Mouse (Mus musculus): Measurements from ENCODE around the gene Kank2. TPM values are rescaled to one million over a fixed set of nuclear protein-coding genes. Genes with fewer than 3 reads are reported as not detected.
A peak's percentile ranks its signal among the peaks of the same experiment; 100 is the strongest.
"Not testable (repeated sequence)": the region's sequence is repeated elsewhere in the genome, so short reads cannot be mapped to it uniquely, and the experiment has no call there.

Kank2 gene
- polyA plus RNA-seq, 1 experiment from 2014 or later = 4.9 TPM

DNA sequence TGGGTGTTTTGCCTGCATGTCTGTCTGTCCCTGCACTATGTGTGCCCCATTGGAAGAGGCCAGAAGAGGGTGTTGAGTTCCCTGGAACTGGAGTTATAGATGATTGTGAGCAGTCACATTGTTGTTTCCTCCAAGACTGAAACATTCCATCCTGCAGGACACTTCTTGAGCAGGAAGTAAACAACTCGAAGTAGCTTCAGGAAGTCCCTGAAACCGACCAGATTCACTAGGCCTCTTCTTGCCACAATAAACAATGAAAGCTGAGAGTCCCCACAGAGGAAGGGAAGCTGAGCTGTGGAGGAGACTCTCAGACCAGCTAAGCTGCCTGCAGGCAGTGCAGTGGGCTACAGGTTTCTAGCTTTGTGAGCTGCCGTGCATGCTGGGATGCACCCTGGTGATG lies 20.8 kb downstream of the Kank2 start:
- Histone ChIP-seq H3K4me1 (no peaks in the 10 kb centered on the region), H3K27me3 (replicated peaks) (no peaks in the 10 kb centered on the region)

DNA sequence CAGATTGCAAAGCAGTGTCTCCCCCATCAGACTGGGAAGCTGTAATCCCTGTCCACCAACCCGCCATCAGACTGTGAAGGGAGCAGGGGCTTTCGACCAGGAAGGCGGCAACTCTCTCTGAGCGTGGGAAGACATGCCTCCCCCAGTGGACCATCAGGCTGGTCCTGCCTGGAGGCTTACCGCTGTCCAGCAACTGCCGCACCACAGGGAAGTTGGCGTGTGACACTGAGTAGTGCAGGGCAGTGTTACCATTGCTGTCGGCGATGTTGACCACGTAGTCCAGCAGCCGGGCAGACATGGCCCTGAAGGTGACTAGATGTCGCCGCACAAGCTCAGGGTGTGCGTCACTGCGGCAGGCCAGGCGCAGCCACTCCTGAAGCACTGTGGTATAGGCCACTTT lies 24.2 kb downstream of the Kank2 start:
- no peaks in the 10 kb centered on the region for H3K27me3 ChIP-seq (replicated peaks)
- ATAC-seq (ENCODE audit: low FRiP score) = no peak
- no peak overlapping the region for H3K27ac ChIP-seq (replicated peaks)
- H3K9ac ChIP-seq (replicated peaks) = no peak overlapping the region
- no peak overlapping the region for H3K4me3 ChIP-seq (replicated peaks)
- WGBS = 91% methylated on average over 16 of the region's 16 CpGs
- H3K4me1 ChIP-seq = no peaks in the 10 kb centered on the region
- peaks cover 9% of the 10 kb centered on the region; the same call in 1 of the 2 replicates for H3K36me3 ChIP-seq
- no peaks in the 10 kb centered on the region for H3K9me3 ChIP-seq (replicated peaks)
- H3K4me2 ChIP-seq = no peak overlapping the region

More for the DNA sequence above, 20.8 kb downstream of the Kank2 start:
- no peak overlapping the region for H3K4me3 ChIP-seq (replicated peaks)
- no peak overlapping the region for H3K4me2 ChIP-seq
- H3K9ac ChIP-seq (replicated peaks) = no peak overlapping the region
- 86% methylated on average over 3 of the region's 3 CpGs for WGBS
- peaks cover 14% of the 10 kb centered on the region for H3K36me3 ChIP-seq
- ATAC-seq (ENCODE audit: low FRiP score) = no peak
- no peaks in the 10 kb centered on the region for H3K9me3 ChIP-seq (replicated peaks)
- no peak overlapping the region for H3K27ac ChIP-seq (replicated peaks)

DNA sequence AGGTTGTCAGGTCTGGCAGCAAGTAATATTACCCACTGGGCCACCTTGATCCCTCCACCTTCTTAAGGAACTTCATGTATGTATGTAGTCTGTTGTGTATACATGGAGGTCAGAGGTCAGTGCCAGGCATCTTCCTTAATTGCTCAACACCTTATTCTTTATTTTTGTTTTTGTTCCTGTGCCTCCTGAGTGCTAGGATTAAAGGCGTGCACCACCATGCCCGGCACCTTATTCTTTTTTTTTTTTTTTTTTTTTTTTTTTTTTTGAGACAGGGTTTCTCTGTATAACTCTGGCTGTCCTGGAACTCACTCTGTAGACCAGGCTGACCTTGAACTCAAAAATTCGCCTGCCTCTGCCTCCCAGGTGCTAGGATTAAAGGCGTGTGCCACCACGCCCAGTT lies 25.1 kb downstream of the Kank2 start:
- not testable (repeated sequence) for H3K36me3 ChIP-seq; H3K9me3 ChIP-seq (replicated peaks); H3K4me1 ChIP-seq; H3K4me2 ChIP-seq; H3K27me3 ChIP-seq (replicated peaks); ATAC-seq (ENCODE audit: low FRiP score); H3K9ac ChIP-seq (replicated peaks); H3K4me3 ChIP-seq (replicated peaks); H3K27ac ChIP-seq (replicated peaks)
- 81% methylated on average over 5 of the region's 5 CpGs for WGBS

DNA sequence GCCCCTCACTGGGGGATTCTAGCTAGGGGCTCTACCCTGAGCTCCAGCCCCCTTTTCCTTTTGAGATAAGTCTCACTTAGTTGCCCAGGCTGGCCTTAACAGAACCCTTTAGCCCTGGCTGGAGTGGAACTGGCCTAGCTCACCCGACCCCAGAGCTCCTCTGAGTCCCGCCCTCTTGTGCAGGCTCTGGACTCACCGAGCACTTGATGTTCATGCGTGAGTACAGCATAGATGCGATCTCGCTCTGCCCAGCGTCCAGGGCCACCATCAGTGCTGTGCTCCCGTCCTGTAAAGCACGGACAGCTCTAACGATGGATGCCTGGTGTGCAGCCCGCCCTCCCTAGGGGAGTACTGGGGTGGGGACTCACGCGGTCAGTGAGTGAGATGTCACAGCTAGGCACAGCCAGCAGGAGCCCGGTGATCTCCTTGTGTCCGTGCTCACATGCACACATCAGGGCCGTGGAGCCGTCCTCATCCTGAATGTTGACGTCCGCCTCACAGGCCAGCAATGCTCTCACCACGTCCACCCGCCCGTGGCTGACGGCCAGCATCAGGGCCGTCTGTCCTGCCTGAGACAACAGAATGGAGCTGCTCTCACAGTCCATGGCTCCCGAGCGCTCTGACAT lies 28.9 kb downstream of the Kank2 start:
- Histone ChIP-seq H3K4me3 (replicated peaks) (no peak overlapping the region), H3K9me3 (replicated peaks) (no peaks in the 10 kb centered on the region), H3K27me3 (replicated peaks) (no peaks in the 10 kb centered on the region), H3K4me1 (peaks cover 15% of the 10 kb centered on the region), H3K27ac (replicated peaks) (no peak overlapping the region), H3K4me2 (no peak overlapping the region), H3K36me3 (no peaks in the 10 kb centered on the region), H3K9ac (replicated peaks) (no peak overlapping the region)
- 74% methylated on average over 26 of the region's 26 CpGs for WGBS
- no peak for ATAC-seq (ENCODE audit: low FRiP score)

DNA sequence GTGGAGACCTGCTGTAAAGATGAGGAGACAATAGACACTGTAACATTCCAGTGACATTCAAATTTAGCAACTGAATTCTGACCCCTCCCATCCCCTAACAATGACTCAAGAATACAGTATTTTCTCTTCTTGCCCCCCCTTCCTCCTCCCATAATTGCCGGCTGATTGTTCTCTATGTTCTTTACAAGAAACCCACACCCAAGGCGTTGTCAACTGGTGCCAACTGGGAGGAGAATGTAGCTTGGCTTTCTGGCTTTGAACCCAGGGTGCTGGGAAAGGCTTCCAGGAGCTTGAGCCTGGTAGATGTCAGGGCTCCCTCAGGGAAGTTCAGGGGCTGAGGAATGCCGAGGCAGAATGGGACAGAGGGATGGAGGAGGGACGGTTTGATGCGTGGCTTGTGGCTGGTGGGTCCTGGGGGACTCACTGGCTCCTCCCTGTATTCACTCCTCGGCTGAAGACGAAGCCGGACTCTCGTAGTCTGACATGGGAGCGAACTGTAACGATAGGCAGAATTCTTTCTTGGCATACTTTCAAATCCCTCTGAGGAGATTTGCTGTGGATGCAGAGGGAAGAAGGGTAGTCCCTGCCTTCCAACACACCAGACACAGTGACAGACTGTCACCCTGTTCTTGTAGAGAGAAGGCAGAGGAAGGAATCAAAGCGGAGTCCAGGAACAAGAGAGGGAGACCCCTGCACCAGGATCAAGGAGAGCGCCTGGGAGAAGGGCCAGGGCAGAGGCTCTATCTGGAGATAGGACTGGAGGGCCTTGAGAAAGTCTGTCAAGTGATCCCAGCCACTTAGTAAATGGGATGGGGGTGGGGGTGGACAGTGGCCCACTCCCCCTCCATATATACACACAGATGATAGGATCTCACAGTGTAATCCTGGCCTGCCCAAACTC lies 29.8 kb downstream of the Kank2 start:
- Histone ChIP-seq H3K4me3 (replicated peaks) (no peak overlapping the region), H3K9me3 (replicated peaks) (no peaks in the 10 kb centered on the region), H3K4me1 (peaks cover 15% of the 10 kb centered on the region), H3K36me3 (no peaks in the 10 kb centered on the region), H3K9ac (replicated peaks) (no peak overlapping the region), H3K4me2 (no peak overlapping the region), H3K27me3 (replicated peaks) (no peaks in the 10 kb centered on the region), H3K27ac (replicated peaks) (peak overlapping the region; percentile 58; the same call in 1 of the 2 replicates)
- 29% methylated on average over 13 of the region's 13 CpGs for whole genome bisulfite sequencing
- ATAC-seq (ENCODE audit: low FRiP score) = no peak

DNA sequence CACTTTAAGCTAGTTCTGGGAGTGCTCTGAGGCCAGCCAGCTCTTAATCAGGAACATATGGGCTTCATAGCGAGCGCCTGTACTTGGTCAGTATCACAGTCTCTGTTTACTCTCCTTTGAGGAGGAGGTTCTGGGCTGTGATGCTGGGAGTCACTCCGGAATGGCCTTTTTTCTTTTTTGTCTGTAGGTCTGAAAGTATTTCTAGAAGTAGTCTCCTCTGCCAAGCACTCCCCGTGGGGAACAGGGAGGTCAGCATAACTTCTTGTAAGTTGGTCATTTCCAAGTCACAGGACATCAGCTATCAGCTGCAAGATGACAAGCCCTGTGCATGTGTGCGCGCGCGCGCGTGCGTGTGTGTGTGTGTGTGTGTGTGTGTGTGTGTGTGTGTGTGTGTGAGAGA lies 30.6 kb downstream of the Kank2 start:
- Histone ChIP-seq H3K36me3 (no peaks in the 10 kb centered on the region), H3K9me3 (replicated peaks) (no peaks in the 10 kb centered on the region), H3K4me1 (peaks cover 15% of the 10 kb centered on the region), H3K4me3 (replicated peaks) (no peak overlapping the region), H3K27ac (replicated peaks) (no peak overlapping the region), H3K27me3 (replicated peaks) (no peaks in the 10 kb centered on the region), H3K9ac (replicated peaks) (no peak overlapping the region), H3K4me2 (no peak overlapping the region)
- no peak for ATAC-seq (ENCODE audit: low FRiP score)
- WGBS = 76% methylated on average over 11 of the region's 11 CpGs

DNA sequence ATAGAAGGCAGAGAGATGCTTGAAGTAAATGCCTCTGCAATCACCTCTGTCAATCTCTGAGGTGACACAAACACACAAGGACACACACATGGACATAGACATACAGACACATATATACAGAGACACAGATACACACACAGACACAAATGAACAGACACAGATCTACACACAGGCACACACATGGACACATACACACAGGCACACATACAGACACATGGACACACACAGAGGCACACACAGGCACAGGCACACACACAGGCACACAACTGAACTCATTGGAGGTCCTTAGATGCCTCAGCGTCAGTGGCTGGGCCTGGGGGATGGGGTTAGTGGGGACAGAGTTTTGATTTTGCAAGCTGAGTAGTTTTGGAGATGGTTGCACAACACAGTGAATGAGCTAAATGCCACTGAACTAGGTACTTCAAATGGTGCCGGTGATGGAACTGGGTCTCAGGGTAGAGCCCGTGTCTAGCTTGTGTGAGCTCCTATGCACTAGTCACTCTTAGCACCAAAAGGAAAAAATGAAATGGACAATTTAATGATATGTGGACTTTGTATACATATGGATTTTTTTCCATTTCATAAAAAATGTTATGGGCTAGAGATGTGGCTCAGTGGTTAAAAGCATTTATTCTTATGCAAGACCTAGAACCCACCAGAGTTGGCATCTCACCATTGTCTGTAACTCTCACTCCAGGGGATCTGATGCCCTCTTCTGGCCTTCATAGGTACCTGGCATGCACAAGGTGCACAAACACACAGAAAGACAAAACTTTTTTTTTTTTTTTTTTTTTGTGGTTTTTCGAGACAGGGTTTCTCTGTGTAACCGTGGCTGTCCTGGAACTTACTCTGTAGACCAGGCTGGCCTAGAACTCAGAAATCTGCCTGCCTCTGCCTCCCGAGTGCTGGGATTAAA lies 34.2 kb downstream of the Kank2 start:
- Histone ChIP-seq H3K27me3 (replicated peaks) (no peaks in the 10 kb centered on the region), H3K4me1 (peaks cover 25% of the 10 kb centered on the region), H3K4me3 (replicated peaks) (no peak overlapping the region), H3K9ac (replicated peaks) (no peak overlapping the region), H3K4me2 (no peak overlapping the region), H3K9me3 (replicated peaks) (no peaks in the 10 kb centered on the region), H3K27ac (replicated peaks) (no peak overlapping the region), H3K36me3 (no peaks in the 10 kb centered on the region)
- 95% methylated on average over 6 of the region's 6 CpGs for WGBS
- ATAC-seq (ENCODE audit: low FRiP score) = no peak

DNA sequence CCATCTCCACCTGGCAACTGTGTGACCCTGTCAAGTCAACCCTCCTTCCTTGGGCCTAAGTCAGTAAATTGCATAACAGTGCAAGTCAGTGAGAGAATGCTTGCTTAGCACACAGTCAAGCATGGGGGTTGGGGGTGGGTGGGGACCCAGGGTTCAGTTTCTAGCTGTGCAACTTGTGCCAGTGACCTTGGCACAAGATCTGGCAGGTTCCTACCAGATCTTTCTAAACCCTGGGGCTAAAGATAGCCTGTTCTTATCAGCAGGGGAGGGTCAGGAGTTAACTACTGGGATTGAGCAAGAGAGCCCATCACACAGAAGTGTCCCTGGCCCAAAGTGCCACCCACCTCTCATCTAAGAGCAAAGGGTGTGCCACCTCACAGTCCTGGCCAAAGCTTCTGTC lies 36.4 kb downstream of the Kank2 start:
- Histone ChIP-seq H3K4me2 (no peak overlapping the region), H3K4me3 (replicated peaks) (no peak overlapping the region), H3K9me3 (replicated peaks) (no peaks in the 10 kb centered on the region), H3K36me3 (no peaks in the 10 kb centered on the region), H3K27me3 (replicated peaks) (no peaks in the 10 kb centered on the region), H3K4me1 (peaks cover 15% of the 10 kb centered on the region), H3K9ac (replicated peaks) (no peak overlapping the region), H3K27ac (replicated peaks) (no peak overlapping the region)
- ATAC-seq (ENCODE audit: low FRiP score) = no peak

DNA sequence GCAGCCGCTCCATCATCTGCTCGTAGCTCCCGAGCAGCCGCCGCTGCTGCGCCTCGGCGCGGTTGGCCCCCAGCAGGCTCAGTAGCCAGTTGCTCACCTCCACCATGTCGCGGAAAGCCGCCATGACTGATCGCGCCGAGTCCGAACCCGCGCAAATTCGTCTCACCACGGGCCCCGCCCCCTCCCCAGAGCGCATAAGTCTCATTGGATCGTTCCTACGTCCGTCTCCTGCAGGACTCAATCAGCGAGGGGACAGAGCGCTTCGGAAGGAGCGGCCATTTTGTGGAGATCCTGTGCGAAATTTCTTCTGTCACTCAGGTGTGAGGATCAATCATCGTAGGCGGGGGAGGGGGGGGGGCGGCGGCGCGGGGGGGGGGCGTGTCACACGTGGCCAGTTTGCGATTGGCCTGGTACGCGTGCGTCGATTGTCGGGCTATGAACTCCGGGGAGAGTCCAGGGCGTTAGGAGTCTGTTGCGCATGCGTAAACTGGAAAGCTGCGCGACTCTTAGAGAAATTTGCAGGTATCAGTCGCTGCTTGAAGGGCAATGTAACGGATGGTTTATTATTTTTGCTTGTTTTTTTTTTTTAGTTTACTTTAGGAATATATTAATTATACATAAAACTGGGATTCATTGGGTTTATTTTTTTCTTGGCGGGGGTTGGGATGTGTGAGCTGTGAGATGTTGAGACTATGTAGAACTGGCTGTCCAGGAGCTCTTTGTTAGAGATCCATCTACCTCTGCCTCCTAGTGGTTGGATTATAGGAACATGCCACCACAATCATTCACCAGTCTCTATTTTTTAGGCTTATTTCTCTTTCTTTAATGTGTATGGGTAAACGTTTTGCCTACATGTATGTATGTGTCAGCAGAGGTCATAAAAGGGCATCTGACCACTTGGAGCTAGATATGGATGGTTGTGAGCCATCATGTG lies 38.1 kb downstream of the Kank2 start, which contains the start of gene Spc24:
Spc24 (minus strand) TSS at position 149 of the 934 bp plus-strand sequence.
- WGBS = under 1% methylated on average over 49 of the region's 54 CpGs

DNA sequence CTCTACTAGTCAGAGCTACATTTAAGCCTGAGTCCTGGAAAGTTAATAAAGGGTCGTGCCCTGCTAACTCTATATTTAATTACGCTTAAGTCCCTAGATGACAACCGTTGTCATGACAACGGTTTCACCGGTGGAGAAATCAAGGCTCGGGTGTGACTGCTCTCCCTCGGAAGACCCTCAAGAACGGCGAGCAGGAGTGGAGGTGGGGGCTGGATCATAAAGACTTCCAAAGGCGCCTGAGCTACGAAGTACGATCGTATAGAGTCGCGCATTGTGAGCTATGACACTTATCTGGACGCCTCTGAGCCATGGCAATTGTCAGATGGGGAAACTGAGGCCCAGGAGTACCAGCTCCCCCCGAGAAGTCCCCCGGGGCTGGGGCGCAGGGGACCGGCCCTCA lies 38.8 kb downstream of the Kank2 start:
- no peaks in the 10 kb centered on the region for H3K36me3 ChIP-seq
- no peak; the same call in 1 of the 2 replicates for ATAC-seq (ENCODE audit: low FRiP score)
- H3K27ac ChIP-seq (replicated peaks) = no peak overlapping the region
- peak overlapping the region; percentile 97 for H3K4me2 ChIP-seq
- H3K9me3 ChIP-seq (replicated peaks) = no peaks in the 10 kb centered on the region
- H3K4me1 ChIP-seq = peaks cover 15% of the 10 kb centered on the region
- H3K27me3 ChIP-seq (replicated peaks) = no peaks in the 10 kb centered on the region
- H3K4me3 ChIP-seq (replicated peaks) = peak overlapping the region; percentile 61
- WGBS = 0% methylated on average over 16 of the region's 20 CpGs
- peak overlapping the region; percentile 48 for H3K9ac ChIP-seq (replicated peaks)

More for the DNA sequence above, 38.1 kb downstream of the Kank2 start, which contains the start of gene Spc24:
- peak; percentile 96 for ATAC-seq (ENCODE audit: low FRiP score)
- Histone ChIP-seq H3K27me3 (replicated peaks) (no peaks in the 10 kb centered on the region), H3K27ac (replicated peaks) (peak within 1 kb of the TSS; percentile 81), H3K9me3 (replicated peaks) (no peaks in the 10 kb centered on the region), H3K9ac (replicated peaks) (peak within 1 kb of the TSS; percentile 48), H3K4me3 (replicated peaks) (peak within 1 kb of the TSS; percentile 61), H3K4me1 (peaks cover 15% of the 10 kb centered on the region), H3K4me2 (peak within 1 kb of the TSS; percentile 97), H3K36me3 (no peaks in the 10 kb centered on the region)

Data from neural tube, embryonic 15.5 days (tissue).